Comparison of ENCODE assay signal across 8 mouse cellular contexts in genomic region chr7:102208806-102209363, GRCm38 (mm10). TPM values are rescaled to one million over a fixed set of nuclear protein-coding genes. Genes with fewer than 3 reads are reported as not detected.
DNase-seq lines count a peak whose midpoint lies in the region; ATAC-seq and TF ChIP-seq lines count a peak whose summit lies in the region.

No protein-coding gene starts in this region.

- intact Hi-C loops in left cerebral cortex, adult 2 months (cut with DNase I): no loop called here
- intact Hi-C loops in left cerebral cortex, postnatal 36 days (cut with DNase I): no loop called here

- peak overlapping the region; percentile 86 for H3K4me3 ChIP-seq in left cerebral cortex, adult 2 months
- peak overlapping the region; percentile 77 for H3K4me3 ChIP-seq in embryonic facial prominence, embryonic 12.5 days
- H3K4me3 ChIP-seq in intestine, embryonic 15.5 days (replicated peaks): peak overlapping the region; percentile 91
- peak overlapping the region; percentile 68 for H3K4me3 ChIP-seq in neural tube, embryonic 12.5 days

- peak overlapping the region; percentile 79 for H3K4me2 ChIP-seq in embryonic facial prominence, embryonic 12.5 days (replicated peaks)
- H3K4me2 ChIP-seq in intestine, embryonic 15.5 days (replicated peaks): peak overlapping the region; percentile 68
- peak overlapping the region; percentile 82 for H3K4me2 ChIP-seq in neural tube, embryonic 12.5 days (replicated peaks)

- no peak for DNase-seq in left cerebral cortex, adult 2 months (ENCODE audit: extremely low spot score in 1 of 2, low spot score in 2 of 2)
- no peak for DNase-seq in left cerebral cortex, postnatal 36 days (ENCODE audit: low spot score in 2 of 2)
- DNase-seq in left cerebral cortex, adult 11 months (ENCODE audit: low spot score): no peak
- no peak for DNase-seq in spleen, postnatal 36 days (ENCODE audit: low spot score in 2 of 2)
- no peak for DNase-seq in gastrocnemius, adult 8-10 months (ENCODE audit: low spot score in 2 of 2)

- no peaks in the 10 kb centered on the region for H3K27me3 ChIP-seq in embryonic facial prominence, embryonic 12.5 days
- H3K27me3 ChIP-seq in intestine, embryonic 15.5 days (replicated peaks): no peaks in the 10 kb centered on the region
- no peaks in the 10 kb centered on the region for H3K27me3 ChIP-seq in neural tube, embryonic 12.5 days (replicated peaks)

- H3K4me1 ChIP-seq in embryonic facial prominence, embryonic 12.5 days: peaks cover 3% of the 10 kb centered on the region
- peaks cover 6% of the 10 kb centered on the region; the same call in 1 of the 2 replicates for H3K4me1 ChIP-seq in intestine, embryonic 15.5 days (replicated peaks)
- peaks cover 4% of the 10 kb centered on the region for H3K4me1 ChIP-seq in neural tube, embryonic 12.5 days

- ATAC-seq in embryonic facial prominence, embryonic 12.5 days (ENCODE audit: insufficient number of reproducible peaks, insufficient read depth, low FRiP score, low TSS enrichment): no peak
- ATAC-seq in intestine, embryonic 15.5 days: no peak
- ATAC-seq in neural tube, embryonic 12.5 days (ENCODE audit: low FRiP score, low read depth): no peak

- H3K27ac ChIP-seq in left cerebral cortex, adult 2 months: peak overlapping the region; percentile 92
- no peak overlapping the region for H3K27ac ChIP-seq in embryonic facial prominence, embryonic 12.5 days
- no peak overlapping the region for H3K27ac ChIP-seq in intestine, embryonic 15.5 days
- no peak overlapping the region for H3K27ac ChIP-seq in neural tube, embryonic 12.5 days

- H3K9ac ChIP-seq in embryonic facial prominence, embryonic 12.5 days: peak overlapping the region; percentile 70
- H3K9ac ChIP-seq in intestine, embryonic 15.5 days: peak overlapping the region; percentile 87
- peak overlapping the region; percentile 87 for H3K9ac ChIP-seq in neural tube, embryonic 12.5 days

- no peak for TF ChIP-seq CTCF in left cerebral cortex, adult 2 months (IDR thresholded peaks at IDR 0.05)

- no peaks in the 10 kb centered on the region for H3K9me3 ChIP-seq in embryonic facial prominence, embryonic 12.5 days
- no peaks in the 10 kb centered on the region for H3K9me3 ChIP-seq in intestine, embryonic 15.5 days
- no peaks in the 10 kb centered on the region for H3K9me3 ChIP-seq in neural tube, embryonic 12.5 days

- 66% methylated on average over 4 of the region's 4 CpGs for WGBS in embryonic facial prominence, embryonic 12.5 days
- 34% methylated on average over 4 of the region's 4 CpGs for WGBS in intestine, embryonic 15.5 days
- 62% methylated on average over 4 of the region's 4 CpGs for WGBS in neural tube, embryonic 12.5 days

- H3K36me3 ChIP-seq in embryonic facial prominence, embryonic 12.5 days: no peaks in the 10 kb centered on the region
- H3K36me3 ChIP-seq in intestine, embryonic 15.5 days: no peaks in the 10 kb centered on the region
- no peaks in the 10 kb centered on the region for H3K36me3 ChIP-seq in neural tube, embryonic 12.5 days

RNA-seq across cellular contexts. Expression of gene Nup98, which starts 1.1 kb away (rescaled TPM):
- 10 to 100 TPM; 41.6 to 45.3 TPM for total RNA-seq in left cerebral cortex, adult 2 months (2021)
- 10 to 100 TPM; 34.0 to 44.5 TPM for total RNA-seq in left cerebral cortex, postnatal 36 days (2021)
- polyA plus RNA-seq in embryonic facial prominence, embryonic 12.5 days (2016; fragmentation: Nextera tagmentation; extraction: Ambion mirVana): 46.6 and 46.9 TPM in 2 replicates
- polyA plus RNA-seq in intestine, embryonic 15.5 days (2015; fragmentation: Nextera tagmentation; extraction: Ambion mirVana): 31.4 and 33.4 TPM in 2 replicates
- polyA plus RNA-seq in neural tube, embryonic 12.5 days (2016; fragmentation: Nextera tagmentation; extraction: Ambion mirVana): 33.1 and 34.8 TPM in 2 replicates
- 10 to 100 TPM; 22.1 to 29.8 (median 24.3) TPM for total RNA-seq in gastrocnemius, adult 8-10 months (2022)

RNA-seq across cellular contexts. Expression of gene Pgap2, which starts 1.1 kb away (rescaled TPM):
- 10 to 100 TPM; 23.1 to 24.6 TPM for total RNA-seq in left cerebral cortex, adult 2 months (2021)
- total RNA-seq in left cerebral cortex, postnatal 36 days (2021): 10 to 100 TPM; 22.1 to 23.1 TPM
- 78.4 and 83.3 TPM in 2 replicates for polyA plus RNA-seq in embryonic facial prominence, embryonic 12.5 days (2016; fragmentation: Nextera tagmentation; extraction: Ambion mirVana)
- polyA plus RNA-seq in intestine, embryonic 15.5 days (2015; fragmentation: Nextera tagmentation; extraction: Ambion mirVana): 98.9 and 109 TPM in 2 replicates
- polyA plus RNA-seq in neural tube, embryonic 12.5 days (2016; fragmentation: Nextera tagmentation; extraction: Ambion mirVana): 45.7 and 46.1 TPM in 2 replicates
- 10 to 100 TPM; 22.9 to 25.7 (median 25.0) TPM for total RNA-seq in gastrocnemius, adult 8-10 months (2022)

RNA-seq across cellular contexts. Expression of gene Rhog, which starts 47.0 kb away (rescaled TPM):
- total RNA-seq in left cerebral cortex, adult 2 months (2021): 10 to 100 TPM; 19.2 to 21.7 TPM
- total RNA-seq in left cerebral cortex, postnatal 36 days (2021): 10 to 100 TPM; 25.5 to 31.0 TPM
- polyA plus RNA-seq in embryonic facial prominence, embryonic 12.5 days (2016; fragmentation: Nextera tagmentation; extraction: Ambion mirVana): 48.7 and 50.0 TPM in 2 replicates
- 60.2 and 62.1 TPM in 2 replicates for polyA plus RNA-seq in intestine, embryonic 15.5 days (2015; fragmentation: Nextera tagmentation; extraction: Ambion mirVana)
- 28.2 and 28.3 TPM in 2 replicates for polyA plus RNA-seq in neural tube, embryonic 12.5 days (2016; fragmentation: Nextera tagmentation; extraction: Ambion mirVana)
- 10 to 100 TPM in 3 of 4 experiments, 1 to 10 TPM in 1; 8.9 to 14.8 (median 11.5) TPM for total RNA-seq in gastrocnemius, adult 8-10 months (2022)

RNA-seq across cellular contexts. Expression of gene Stim1, which starts 58.7 kb away (rescaled TPM):
- total RNA-seq in left cerebral cortex, adult 2 months (2021): 10 to 100 TPM; 79.9 to 85.5 TPM
- 10 to 100 TPM; 88.5 to 92.8 TPM for total RNA-seq in left cerebral cortex, postnatal 36 days (2021)
- polyA plus RNA-seq in embryonic facial prominence, embryonic 12.5 days (2016; fragmentation: Nextera tagmentation; extraction: Ambion mirVana): 24.6 and 25.0 TPM in 2 replicates
- polyA plus RNA-seq in intestine, embryonic 15.5 days (2015; fragmentation: Nextera tagmentation; extraction: Ambion mirVana): 20.1 TPM in 2 replicates
- 10.5 and 13.6 TPM in 2 replicates for polyA plus RNA-seq in neural tube, embryonic 12.5 days (2016; fragmentation: Nextera tagmentation; extraction: Ambion mirVana)
- total RNA-seq in gastrocnemius, adult 8-10 months (2022): 100 to 1,000 TPM; 159 to 172 (median 166) TPM
